Mouse (Mus musculus): ENCODE results near the gene Dnhd1. TPM values are rescaled to one million over a fixed set of nuclear protein-coding genes. Genes with fewer than 3 reads are reported as not detected.
A peak's percentile ranks its signal among the peaks of the same experiment; 100 is the strongest.

The Dnhd1 gene
- polyA plus RNA-seq, 1 experiment from 2014 or later, result 0.22 TPM

GRCm38 (mm10) chr7:105751491-105752433 is 101.1 kb downstream of the Dnhd1 start, which contains the start of gene Tpp1:
Gene Tpp1 (minus strand): TSS chr7:105752235.
- Histone ChIP-seq H3K9me3 (ENCODE audit: low read length) (no peaks in the 10 kb centered on the region), H3K27me3 (ENCODE audit: insufficient read depth, low read length) (no peaks in the 10 kb centered on the region), H3K27ac (ENCODE audit: low read depth) (peak within 1 kb of the TSS; percentile 72), H3K4me2 (ENCODE audit: low read depth, low read length) (peak within 1 kb of the TSS; percentile 82), H3K4me1 (ENCODE audit: insufficient read depth) (peaks cover 12% of the 10 kb centered on the region), H3K36me3 (replicated peaks; ENCODE audit: insufficient read depth, low read length) (peaks cover 19% of the 10 kb centered on the region), H3K9ac (replicated peaks) (peak within 1 kb of the TSS; percentile 81), H3K4me3 (ENCODE audit: low read depth, low read length) (peak within 1 kb of the TSS; percentile 75)
- ATAC-seq (peak; percentile 93), DNase-seq (peak; percentile 90)
- no peak for TF ChIP-seq CTCF (IDR thresholded peaks at IDR 0.05; ENCODE audit: low read depth)
- peak; percentile 25; the same call in 1 of the 2 replicates for TF ChIP-seq EP300 (IDR thresholded peaks at IDR 0.05; ENCODE audit: low read depth)
- WGBS (ENCODE audit: insufficient replicate concordance), result 14% methylated on average over 20 of the region's 20 CpGs

DNA sequence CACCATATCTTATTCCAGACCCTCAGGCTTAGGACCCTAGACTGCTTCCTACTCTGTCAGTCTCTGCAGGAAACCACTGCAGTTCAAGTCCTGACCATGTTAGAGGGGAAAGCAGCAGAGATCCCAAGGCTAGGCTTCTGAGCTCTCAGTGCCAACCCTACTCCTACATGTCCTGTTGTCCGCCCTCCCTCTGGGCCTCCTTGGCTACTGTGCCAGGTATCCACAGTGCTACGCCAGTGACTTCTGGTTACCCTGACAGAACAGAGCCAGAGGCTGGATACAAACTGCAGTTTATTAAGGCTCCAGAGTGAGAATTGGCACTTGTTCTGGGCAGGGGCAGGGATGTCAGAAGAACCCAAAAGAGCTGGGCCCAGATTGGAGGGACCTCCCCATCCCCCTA is 102.1 kb downstream of the Dnhd1 start:
- no peak overlapping the region for H3K4me3 ChIP-seq (ENCODE audit: low read depth, low read length)
- H3K27ac ChIP-seq (ENCODE audit: low read depth), result no peak overlapping the region
- H3K4me2 ChIP-seq (ENCODE audit: low read depth, low read length), result no peak overlapping the region
- peaks cover 17% of the 10 kb centered on the region for H3K36me3 ChIP-seq (replicated peaks; ENCODE audit: insufficient read depth, low read length)
- 83% methylated on average over 2 of the region's 2 CpGs for WGBS (ENCODE audit: insufficient replicate concordance)
- ATAC-seq (no peak), DNase-seq (no peak)
- H3K4me1 ChIP-seq (ENCODE audit: insufficient read depth), result peaks cover 18% of the 10 kb centered on the region
- no peak overlapping the region for H3K9ac ChIP-seq (replicated peaks)
- no peaks in the 10 kb centered on the region for H3K9me3 ChIP-seq (ENCODE audit: low read length)
- H3K27me3 ChIP-seq (ENCODE audit: insufficient read depth, low read length), result no peaks in the 10 kb centered on the region
- TF ChIP-seq EP300 (IDR thresholded peaks at IDR 0.05; ENCODE audit: low read depth) (no peak), CTCF (IDR thresholded peaks at IDR 0.05; ENCODE audit: low read depth) (no peak)

DNA sequence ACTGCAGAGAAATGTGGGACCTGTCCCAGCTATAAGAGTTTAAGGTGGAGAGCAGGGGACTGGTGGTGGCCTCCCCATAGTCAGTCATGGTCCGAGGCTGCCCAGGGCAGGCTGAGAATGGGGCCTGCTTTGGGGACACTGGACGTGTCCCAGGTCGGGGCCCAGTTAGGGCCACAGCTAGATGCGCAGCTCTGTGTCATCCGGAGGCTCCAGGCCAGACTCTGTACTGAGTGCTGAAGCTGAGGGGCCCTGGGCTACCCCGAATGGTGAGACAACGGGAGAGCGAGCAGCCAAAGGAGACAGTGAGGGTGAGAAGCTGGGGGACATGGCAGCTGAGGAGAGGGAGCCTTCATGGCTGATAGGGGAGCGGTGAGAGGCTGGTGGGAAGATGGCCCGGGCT is 102.7 kb downstream of the Dnhd1 start:
- H3K4me2 ChIP-seq (ENCODE audit: low read depth, low read length), result no peak overlapping the region
- H3K9me3 ChIP-seq (ENCODE audit: low read length), result no peaks in the 10 kb centered on the region
- no peak overlapping the region for H3K27ac ChIP-seq (ENCODE audit: low read depth)
- H3K27me3 ChIP-seq (ENCODE audit: insufficient read depth, low read length), result no peaks in the 10 kb centered on the region
- ATAC-seq, result no peak
- 81% methylated on average over 8 of the region's 10 CpGs for WGBS (ENCODE audit: insufficient replicate concordance)
- H3K4me1 ChIP-seq (ENCODE audit: insufficient read depth), result peaks cover 18% of the 10 kb centered on the region
- no peak overlapping the region for H3K9ac ChIP-seq (replicated peaks)
- H3K4me3 ChIP-seq (ENCODE audit: low read depth, low read length), result no peak overlapping the region
- DNase-seq, result peak; percentile 12
- TF ChIP-seq EP300 (IDR thresholded peaks at IDR 0.05; ENCODE audit: low read depth) (no peak), CTCF (IDR thresholded peaks at IDR 0.05; ENCODE audit: low read depth) (no peak)
- H3K36me3 ChIP-seq (replicated peaks; ENCODE audit: insufficient read depth, low read length), result peaks cover 15% of the 10 kb centered on the region

- WGBS (ENCODE audit: insufficient replicate concordance), result 18% methylated on average over 48 of the region's 51 CpGs
- TF ChIP-seq CTCF (IDR thresholded peaks at IDR 0.05; ENCODE audit: low read depth), result no peak
- no peak for TF ChIP-seq EP300 (IDR thresholded peaks at IDR 0.05; ENCODE audit: low read depth)
- Histone ChIP-seq H3K4me3 (ENCODE audit: low read depth, low read length) (peak overlapping the region; percentile 46), H3K9me3 (ENCODE audit: low read length) (no peaks in the 10 kb centered on the region), H3K9ac (replicated peaks) (peak overlapping the region; percentile 26), H3K4me2 (ENCODE audit: low read depth, low read length) (peak overlapping the region; percentile 69), H3K36me3 (replicated peaks; ENCODE audit: insufficient read depth, low read length) (no peaks in the 10 kb centered on the region; the same call in 1 of the 2 replicates), H3K4me1 (ENCODE audit: insufficient read depth) (peaks cover 11% of the 10 kb centered on the region), H3K27me3 (ENCODE audit: insufficient read depth, low read length) (peaks cover 11% of the 10 kb centered on the region), H3K27ac (ENCODE audit: low read depth) (no peak overlapping the region)
- peak; percentile 57 for DNase-seq
- ATAC-seq, result peak; percentile 85
These were observed 111.3 kb downstream of the Dnhd1 start for GRCm38 (mm10) chr7:105761813-105762484.

DNA sequence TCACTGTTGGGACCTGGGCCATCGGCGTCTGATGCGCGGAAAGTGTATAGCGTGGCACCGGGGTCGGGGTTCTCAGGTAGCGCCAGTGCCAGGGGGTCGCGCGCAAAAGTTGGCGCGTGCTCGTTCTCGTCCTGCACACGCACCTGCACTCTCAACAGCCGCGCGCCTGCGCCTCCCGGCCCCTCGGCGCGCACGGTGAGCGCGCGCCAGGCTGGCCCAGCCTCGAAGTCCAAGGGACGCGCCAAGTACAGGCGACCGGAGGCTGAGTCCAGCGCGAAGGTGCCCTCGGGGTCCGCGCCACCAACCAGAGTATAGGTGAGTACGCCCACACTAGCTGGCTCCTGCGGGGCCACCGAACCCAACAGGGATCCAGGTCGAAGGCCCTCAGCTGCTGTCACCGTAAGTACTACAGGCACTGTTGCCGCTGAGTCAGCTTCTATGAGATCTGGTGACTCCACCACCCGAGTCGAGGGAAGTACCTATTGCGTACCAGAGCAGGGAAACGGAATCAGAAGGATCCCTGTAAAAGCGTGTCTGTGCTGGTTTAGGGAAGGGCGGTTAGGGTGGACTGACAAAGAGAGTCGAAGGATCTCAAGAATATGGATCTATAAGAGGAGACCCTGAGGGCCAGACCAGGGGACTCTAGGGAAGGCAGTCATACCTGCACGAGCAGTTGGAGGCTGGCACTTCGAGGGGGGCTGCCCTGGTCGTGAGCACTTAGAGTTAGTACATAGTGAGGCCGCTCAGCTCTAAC is 112.1 kb downstream of the Dnhd1 start:
- no peaks in the 10 kb centered on the region for H3K9me3 ChIP-seq (ENCODE audit: low read length)
- no peak for TF ChIP-seq EP300 (IDR thresholded peaks at IDR 0.05; ENCODE audit: low read depth)
- peak overlapping the region; percentile 69 for H3K4me2 ChIP-seq (ENCODE audit: low read depth, low read length)
- ATAC-seq (peak; percentile 55), DNase-seq (no peak)
- H3K27ac ChIP-seq (ENCODE audit: low read depth), result no peak overlapping the region
- no peaks in the 10 kb centered on the region; the same call in 1 of the 2 replicates for H3K36me3 ChIP-seq (replicated peaks; ENCODE audit: insufficient read depth, low read length)
- H3K27me3 ChIP-seq (ENCODE audit: insufficient read depth, low read length), result peaks cover 11% of the 10 kb centered on the region
- peak overlapping the region; percentile 46 for H3K4me3 ChIP-seq (ENCODE audit: low read depth, low read length)
- WGBS (ENCODE audit: insufficient replicate concordance), result 32% methylated on average over 55 of the region's 55 CpGs
- peaks cover 5% of the 10 kb centered on the region; the same call in 1 of the 2 replicates for H3K4me1 ChIP-seq (ENCODE audit: insufficient read depth)
- peak overlapping the region; percentile 26 for H3K9ac ChIP-seq (replicated peaks)

Measured in liver, postnatal 0 days (tissue).